Mouse (Mus musculus) heart, adult 2 months (tissue): ENCODE measurements at regions not wholly inside any gene's neighbourhood (a gene's known extent, or its start where the extent isn't known, plus 50 kb on each side); places are given as distances from the start of the nearest gene placed in this dataset.
"Not testable (repeated sequence)": the region's sequence is repeated elsewhere in the genome, so short reads cannot be mapped to it uniquely, and the experiment has no call there.

ENCODE experiments used
- DNase-seq, 2 experiments: peaks; one replicate each; pipeline ENCODE4 v3.0.0; 2021
- H3K27ac ChIP-seq: fragments of 200-600 bp; 2 replicates; pipeline ENCODE4 v1.8.1; 2022
- H3K27me3 ChIP-seq: fragments of 200-500 bp; 2 replicates; pipeline ENCODE4 v1.6.1; 2012; ENCODE audit warnings: mild to moderate bottlenecking, low read length, inconsistent platforms, mixed read lengths; ENCODE audit not compliant: control insufficient read depth, insufficient read depth
- H3K36me3 ChIP-seq: fragments of 200-500 bp; 2 replicates; pipeline ENCODE4 v1.6.1; 2012; ENCODE audit warnings: low read length, inconsistent platforms; ENCODE audit not compliant: control insufficient read depth, insufficient read depth
- H3K4me1 ChIP-seq: fragments of 200-500 bp; 2 replicates; pipeline ENCODE4 v1.6.1; 2011; ENCODE audit warnings: low read length; ENCODE audit not compliant: control insufficient read depth, insufficient read depth
- H3K4me3 ChIP-seq: fragments of 200-600 bp; 2 replicates; pipeline ENCODE4 v1.8.1; 2022
- H3K79me2 ChIP-seq: fragments of 200-500 bp; replicated peaks from 2 replicates; pipeline ENCODE4 v1.6.1; 2012; ENCODE audit warnings: mild to moderate bottlenecking, inconsistent platforms, low read length, moderate library complexity, mixed read lengths; ENCODE audit not compliant: control insufficient read depth, insufficient read depth
- H3K9ac ChIP-seq: fragments of 200-500 bp; 2 replicates; pipeline ENCODE4 v1.6.1; 2012; ENCODE audit warnings: low read depth, mild to moderate bottlenecking, control low read depth, inconsistent platforms, low read length, mixed read lengths
- CTCF ChIP-seq: fragments of 200-600 bp; IDR thresholded peaks from 2 replicates; pipeline ENCODE4 v1.8.1; 2022; ENCODE audit warnings: antibody characterized with exemption, mild to moderate bottlenecking, moderate library complexity
- EP300 ChIP-seq: fragments of 200-500 bp; IDR thresholded peaks from 2 replicates; pipeline ENCODE4 v1.6.1; 2011; ENCODE audit warnings: low read depth, low read length, control low read depth; ENCODE audit not compliant: insufficient read depth
- POLR2A ChIP-seq: fragments of 200-500 bp; IDR thresholded peaks from 2 replicates; pipeline ENCODE4 v1.6.1; 2011; ENCODE audit warnings: mild to moderate bottlenecking, low read depth, low read length, control low read depth; ENCODE audit not compliant: insufficient read depth
- WGBS: fragments of 180-500 bp; shearing (Covaris S2); methylation state at CpG from one replicate; pipeline ENCODE4 v1.1.7; 2018; 5-methylcytosine and 5-hydroxymethylcytosine counted together
- intact Hi-C: fragments of 180-260 bp; cut with DNase I; formaldehyde crosslinking; loops from one replicate; pipeline ENCODE4 v1.15.1; 2025

GRCm38 (mm10) chr6:70227166-70227565, 564.9 kb downstream of the Rpia start:
- Histone ChIP-seq H3K4me1 (no peaks in the 10 kb centered on the region), H3K27me3 (no peaks in the 10 kb centered on the region), H3K27ac (no peak overlapping the region), H3K36me3 (no peaks in the 10 kb centered on the region), H3K79me2 (no peaks in the 10 kb centered on the region), H3K4me3 (no peak overlapping the region), H3K9ac (no peak overlapping the region)
- DNase-seq = no peak
- 44% methylated on average over 4 of the region's 4 CpGs for WGBS
- intact Hi-C loops = no loop called here
- TF ChIP-seq CTCF (no peak), EP300 (no peak), POLR2A (no peak)

- H3K79me2 ChIP-seq, H3K9ac ChIP-seq, intact Hi-C loops, H3K4me3 ChIP-seq, H3K27ac ChIP-seq, H3K4me1 ChIP-seq, H3K36me3 ChIP-seq, H3K27me3 ChIP-seq, DNase-seq: not testable (repeated sequence)
- 56% methylated on average over 2 of the region's 2 CpGs for WGBS
Observed at GRCm38 (mm10) chr6:70216632-70217031, 575.4 kb downstream of the Rpia start.

- H3K4me1 ChIP-seq, DNase-seq, H3K9ac ChIP-seq, H3K27ac ChIP-seq, H3K4me3 ChIP-seq, H3K79me2 ChIP-seq, H3K36me3 ChIP-seq, H3K27me3 ChIP-seq, intact Hi-C loops: not testable (repeated sequence)
- 59% methylated on average over 3 of the region's 3 CpGs for WGBS
Observed at GRCm38 (mm10) chr6:70215781-70216180, 576.3 kb downstream of the Rpia start.
